Mouse (Mus musculus) layer of hippocampus, adult 2 months (tissue): Measurements from ENCODE around the gene Samd13. TPM values are rescaled to one million over a fixed set of nuclear protein-coding genes. Genes with fewer than 3 reads are reported as not detected.

Experiments used
- DNase-seq, 2 experiments: peaks; one replicate each; pipeline ENCODE4 v3.0.0; 2022; ENCODE audit warnings: low spot score in 2 of 2
- H3K27ac ChIP-seq: fragments of 200-600 bp; 2 replicates; pipeline ENCODE4 v1.8.1; 2022
- H3K4me3 ChIP-seq: fragments of 200-600 bp; 2 replicates; pipeline ENCODE4 v1.8.1; 2022; ENCODE audit warnings: mild to moderate bottlenecking
- CTCF ChIP-seq: fragments of 200-600 bp; conservative IDR thresholded peaks from 2 replicates; pipeline ENCODE4 v1.8.1; 2022; ENCODE audit warnings: antibody characterized with exemption, mild to moderate bottlenecking, moderate library complexity
- long read RNA-seq, 2 experiments: library from polyadenylated mRNA; stranded (forward); transcript quantifications; one replicate each; pipeline ENCODE4 v2.0.0; 2021; ENCODE audit warnings: borderline mapping rate in 2 of 2
- total RNA-seq, 2 experiments: library from RNA; stranded (reverse); gene quantifications; 2 replicates each; pipeline ENCODE4 v1.2.3; 2021

The Samd13 gene
- total RNA-seq, result under 1 TPM; 0.72 to 0.86 TPM
- long read RNA-seq, experiment 1, partial matches to known transcripts, result 0 of 1 reads
- long read RNA-seq, experiment 1, other reads (novel, unspliced or antisense), result 1 of 1 reads
- long read RNA-seq, experiment 2, partial matches to known transcripts, result 0 of 1 reads
- long read RNA-seq, experiment 2, other reads (novel, unspliced or antisense), result 1 of 1 reads

DNA sequence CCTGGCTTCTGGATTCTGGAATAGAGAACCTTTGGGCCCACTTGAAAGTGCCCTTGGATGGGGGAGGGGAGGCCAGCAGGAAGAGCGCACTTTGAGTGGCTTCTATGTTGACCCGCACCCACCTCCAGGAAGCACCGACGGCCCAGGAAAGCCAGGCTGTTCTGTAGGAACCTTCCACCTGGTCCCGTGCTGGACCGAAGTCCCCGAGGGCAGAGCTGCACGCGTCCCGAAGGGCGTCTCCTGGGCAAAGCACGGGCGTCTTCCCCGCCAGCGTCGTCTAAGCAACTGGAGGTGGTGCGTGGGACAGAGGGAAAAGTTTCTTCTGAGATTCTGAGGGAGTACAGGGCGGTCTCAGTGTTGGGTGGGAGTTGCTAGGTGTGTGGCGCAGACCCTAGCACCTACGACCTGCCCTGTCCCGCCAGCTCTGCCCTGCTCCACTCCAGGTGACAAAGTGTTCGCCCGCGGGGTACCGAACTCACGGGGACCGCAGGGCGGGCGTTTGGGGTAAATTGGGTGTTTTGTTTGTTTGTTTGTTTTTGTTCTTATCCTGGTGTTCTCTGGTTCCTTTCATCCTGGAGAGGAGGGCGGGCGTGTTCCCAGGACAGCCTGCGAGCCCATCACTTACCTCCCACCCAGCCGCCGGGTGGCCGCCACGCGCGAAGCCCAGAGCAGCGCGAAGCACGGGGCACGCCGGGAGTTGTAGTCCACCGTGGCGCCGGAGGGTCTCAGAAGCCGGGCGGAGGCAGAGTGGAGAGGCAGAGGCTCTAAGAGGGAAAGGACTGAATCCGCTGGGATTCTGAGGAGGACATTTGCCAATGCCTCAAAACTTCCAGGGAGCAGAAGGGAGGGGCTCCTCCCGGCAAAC, at the start of gene Samd13:
Gene Samd13, minus strand, starts transcription at position 782 of the 865 bp plus-strand sequence.
- Histone ChIP-seq H3K4me3 (peak within 1 kb of the TSS; percentile 64), H3K27ac (0 out of 2 replicates have a peak within 1 kb of the TSS, but pooled peaks have one; percentile 20)
- peak in 1 of 2 experiments; percentile 57 for DNase-seq
- TF ChIP-seq CTCF, result no peak

DNA sequence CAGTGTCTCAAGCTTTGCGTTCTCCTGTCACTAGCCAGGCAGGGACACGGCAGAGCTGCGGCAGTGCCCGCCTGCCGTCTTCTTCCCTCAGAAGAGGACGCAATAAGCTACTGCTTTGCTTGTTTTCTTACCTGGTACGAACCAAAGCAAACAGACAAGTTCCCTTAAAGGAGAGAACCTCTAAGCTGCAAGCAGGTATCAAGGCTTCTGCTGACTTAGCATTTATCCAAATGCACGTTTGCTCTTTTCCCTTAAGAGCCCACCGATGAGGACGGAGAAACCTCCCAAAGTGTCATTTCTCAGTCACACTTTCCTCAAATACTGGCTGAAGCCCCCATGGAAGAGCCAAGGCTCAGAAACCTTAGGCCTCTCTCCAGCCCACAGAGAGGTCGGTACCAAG, 46.1 kb upstream of the Samd13 start:
- Histone ChIP-seq H3K4me3 (no peak overlapping the region), H3K27ac (no peak overlapping the region)
- DNase-seq, result no peak
- no peak for TF ChIP-seq CTCF

DNA sequence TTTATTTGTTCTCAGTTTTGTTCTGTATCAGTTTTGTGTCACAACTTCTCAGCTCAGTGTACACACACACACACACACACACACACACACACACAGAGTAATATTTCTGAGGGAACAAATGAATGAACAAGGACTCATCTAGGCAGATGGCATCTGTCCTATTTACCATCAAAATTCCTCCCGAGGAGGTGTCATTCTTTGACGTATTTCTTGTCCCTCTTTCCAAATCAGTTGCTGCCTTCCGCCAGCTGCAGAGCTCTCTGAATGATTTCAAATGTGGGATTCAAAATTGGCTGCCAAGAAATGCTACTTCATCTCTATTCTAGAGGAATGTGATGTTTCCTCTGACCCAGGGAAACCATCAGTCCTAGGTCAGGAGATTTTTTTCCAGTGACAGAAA, 37.6 kb upstream of the Samd13 start:
- TF ChIP-seq CTCF, result no peak
- H3K4me3 ChIP-seq, result no peak overlapping the region
- peak in 1 of 2 experiments; percentile 27 for DNase-seq
- H3K27ac ChIP-seq, result no peak overlapping the region

DNA sequence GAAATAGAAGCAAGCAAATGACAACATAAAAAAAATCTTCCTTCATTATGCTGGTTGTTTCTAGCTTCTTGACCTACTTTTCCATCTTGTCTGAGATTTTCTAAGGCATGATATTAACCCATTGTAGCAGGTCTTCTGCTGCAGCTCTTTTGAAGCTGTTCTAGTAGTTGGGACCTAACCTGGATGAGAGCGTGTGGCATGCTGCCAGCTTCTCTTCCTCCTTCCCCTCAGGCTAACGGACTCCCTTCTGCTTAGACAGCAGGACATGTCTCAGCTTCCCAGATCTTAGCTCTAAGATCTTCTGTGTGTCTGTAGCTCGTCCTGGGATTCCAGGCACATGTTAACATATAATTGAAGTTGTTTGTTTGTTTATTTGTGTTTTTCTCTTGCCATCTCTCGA, 34.3 kb upstream of the Samd13 start:
- no peak for TF ChIP-seq CTCF
- no peak overlapping the region for H3K27ac ChIP-seq
- H3K4me3 ChIP-seq, result no peak overlapping the region
- no peak for DNase-seq

DNA sequence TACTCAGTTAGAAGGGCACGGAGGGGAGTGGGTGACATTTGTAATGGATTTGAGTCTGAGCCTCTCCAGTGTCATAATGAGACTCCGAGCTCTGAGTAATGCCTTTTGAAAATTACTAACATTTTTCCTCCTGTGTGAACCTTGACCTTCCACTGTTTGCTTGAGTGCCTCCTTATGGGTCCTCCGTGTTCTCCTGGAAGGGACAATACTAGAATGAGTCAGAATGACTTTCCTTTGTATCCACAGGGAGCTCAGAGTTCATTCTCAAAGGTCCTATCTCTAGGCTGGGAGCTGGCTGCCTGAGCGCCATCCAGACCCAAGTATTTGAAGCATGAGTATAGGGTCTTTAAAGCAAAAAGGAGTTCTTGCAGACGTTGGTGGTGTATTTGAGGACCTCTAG, 32.9 kb upstream of the Samd13 start:
- no peak overlapping the region for H3K27ac ChIP-seq
- DNase-seq, result no peak

DNA sequence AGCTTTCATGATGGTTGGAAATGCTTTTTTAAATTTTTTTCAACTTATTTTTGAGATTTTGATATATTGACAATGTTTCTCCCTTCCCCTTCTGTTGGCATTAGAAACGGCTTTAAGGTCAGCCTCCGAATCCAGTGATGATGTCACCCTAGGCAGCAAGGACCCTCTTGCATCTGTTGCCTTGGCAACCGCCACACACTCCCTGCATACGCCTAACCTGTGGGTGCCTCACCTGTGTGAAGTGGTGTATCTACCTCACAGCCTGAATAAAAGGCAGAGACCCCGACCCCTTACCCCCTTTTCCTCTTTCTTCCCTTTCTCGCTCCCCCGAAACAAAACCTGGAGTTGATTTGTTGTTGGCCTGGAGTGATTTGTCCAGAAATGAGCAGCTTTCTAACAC, 26.9 kb upstream of the Samd13 start:
- no peak overlapping the region for H3K27ac ChIP-seq
- DNase-seq, result no peak
- no peak overlapping the region for H3K4me3 ChIP-seq
- no peak for TF ChIP-seq CTCF

More for the DNA sequence above, 32.9 kb upstream of the Samd13 start:
- no peak for TF ChIP-seq CTCF
- no peak overlapping the region for H3K4me3 ChIP-seq

DNA sequence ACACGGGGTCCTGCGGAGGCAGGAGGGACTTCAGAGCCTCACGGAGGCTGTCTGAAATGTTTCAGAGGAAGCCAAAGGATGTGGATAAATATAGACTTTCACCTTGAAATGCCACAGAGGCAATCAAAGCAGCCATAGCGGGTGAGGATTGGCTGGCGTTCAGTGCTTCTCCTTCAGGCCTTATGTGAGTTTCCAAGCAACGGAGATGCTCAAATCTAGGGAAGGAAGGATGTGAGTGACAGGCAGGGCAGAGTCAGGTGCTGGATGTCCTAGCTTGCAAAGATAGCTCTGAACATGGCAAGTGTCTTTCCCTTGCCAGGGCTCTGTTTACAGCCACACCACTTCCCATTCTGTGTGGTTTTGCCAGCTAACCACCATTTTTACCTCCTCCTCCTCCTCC, 26.2 kb upstream of the Samd13 start:
- peak in 1 of 2 experiments; percentile 23 for DNase-seq
- Histone ChIP-seq H3K27ac (peak overlapping the region; percentile 70), H3K4me3 (no peak overlapping the region)
- TF ChIP-seq CTCF, result no peak

DNA sequence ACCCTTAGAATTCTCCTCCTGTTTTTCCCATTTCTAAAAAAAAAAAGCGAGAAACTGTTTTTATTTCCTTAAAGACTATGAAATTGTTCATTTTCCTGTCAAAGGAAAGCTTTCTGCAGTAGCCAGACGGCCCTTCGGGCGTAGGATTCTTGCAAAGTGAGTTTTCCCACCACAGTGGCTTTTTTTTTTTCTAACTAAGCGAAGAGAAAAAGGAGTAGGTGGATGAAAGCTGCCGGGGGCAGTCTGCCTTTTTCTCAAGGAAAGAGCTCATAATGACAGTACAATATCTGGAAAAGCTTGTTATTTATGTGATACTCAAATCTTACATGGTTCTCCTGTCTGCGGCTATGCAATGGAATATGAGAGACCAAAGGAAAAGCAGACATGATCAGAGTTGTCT, 25.7 kb upstream of the Samd13 start:
- peak overlapping the region; percentile 70 for H3K27ac ChIP-seq
- DNase-seq, result no peak

DNA sequence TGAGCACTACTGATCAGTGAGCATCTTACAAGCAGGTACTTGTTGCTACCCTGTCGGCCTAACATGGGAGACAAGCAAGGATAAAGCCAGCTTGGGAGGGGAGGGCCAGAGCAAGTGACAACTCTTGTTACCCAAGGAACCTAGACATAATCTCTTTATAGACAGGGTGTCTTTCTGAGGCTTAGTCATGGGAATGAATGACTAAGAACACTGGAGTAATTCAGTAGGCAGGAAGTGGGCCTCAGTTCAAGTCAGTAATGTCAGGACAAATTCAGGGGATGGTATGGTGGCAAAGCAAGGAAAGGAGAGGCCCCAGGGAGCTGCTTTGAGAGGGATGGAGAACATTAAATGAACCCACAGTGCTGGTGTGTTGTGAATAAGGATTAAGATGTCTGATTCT, 23.7 kb upstream of the Samd13 start:
- Histone ChIP-seq H3K27ac (no peak overlapping the region), H3K4me3 (no peak overlapping the region)
- no peak for TF ChIP-seq CTCF
- DNase-seq, result no peak

More for the DNA sequence above, 25.7 kb upstream of the Samd13 start:
- no peak for TF ChIP-seq CTCF
- H3K4me3 ChIP-seq, result no peak overlapping the region

DNA sequence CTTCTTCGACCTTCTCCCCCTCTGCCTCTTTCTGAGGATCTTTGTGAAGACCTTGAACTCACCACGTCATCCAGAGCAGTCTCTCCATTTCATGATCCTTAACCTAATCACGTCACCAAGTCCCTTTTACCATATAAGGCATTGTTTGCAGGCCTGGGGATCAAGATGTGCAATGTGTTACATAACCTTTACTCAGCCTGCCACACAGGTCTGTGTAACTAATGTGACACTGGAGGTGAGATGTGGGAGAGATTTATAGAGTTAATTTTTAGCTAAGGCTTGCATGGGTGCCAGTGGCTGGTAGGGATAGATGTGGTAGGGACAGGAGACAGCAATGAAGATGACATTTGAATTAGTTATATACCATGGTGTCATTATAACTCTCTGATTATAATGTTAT, 23.0 kb upstream of the Samd13 start:
- no peak for TF ChIP-seq CTCF
- no peak for DNase-seq
- no peak overlapping the region for H3K27ac ChIP-seq

DNA sequence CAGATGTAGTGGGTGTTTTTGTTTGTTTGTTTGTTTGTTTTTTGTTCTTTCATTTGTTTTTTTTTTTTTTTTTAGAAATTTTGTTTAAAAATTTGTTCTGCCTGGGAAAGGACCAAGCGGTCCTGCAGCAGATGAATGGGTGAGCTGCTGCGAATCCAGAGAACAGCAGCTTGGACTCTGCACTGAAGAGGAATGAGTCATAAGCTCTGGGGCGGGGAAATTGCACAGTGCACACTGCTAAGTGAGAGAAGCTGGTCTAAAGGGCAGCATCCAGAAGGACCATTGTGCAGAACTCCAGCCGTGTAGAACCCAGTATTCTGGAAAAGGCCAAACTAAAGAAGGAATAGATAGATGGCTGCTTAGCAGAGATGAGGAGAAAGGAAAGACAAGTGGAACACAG, 18.7 kb upstream of the Samd13 start:
- no peak for DNase-seq
- Histone ChIP-seq H3K4me3 (no peak overlapping the region), H3K27ac (no peak overlapping the region)
- TF ChIP-seq CTCF, result no peak

More for the DNA sequence above, 23.0 kb upstream of the Samd13 start:
- no peak overlapping the region for H3K4me3 ChIP-seq

DNA sequence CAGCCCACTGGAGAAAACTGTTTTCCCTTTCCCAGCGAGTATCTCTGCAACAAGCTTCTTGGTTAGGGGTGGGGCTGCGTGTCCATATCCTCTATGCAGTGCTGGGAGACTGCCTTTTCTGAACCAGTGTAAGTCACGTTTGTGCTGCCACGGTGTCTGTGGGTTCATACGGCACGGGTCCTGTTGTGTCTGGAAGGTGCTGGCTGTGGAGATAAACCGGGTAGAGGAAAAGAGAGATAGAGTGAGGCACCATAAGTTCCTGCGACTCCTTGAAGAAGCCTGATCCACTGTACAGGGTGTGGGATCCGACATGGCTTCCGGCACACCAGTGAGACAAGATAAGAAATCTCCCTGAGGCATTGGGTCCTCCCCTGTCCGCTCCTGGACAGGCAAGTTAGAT, 14.7 kb upstream of the Samd13 start:
- H3K27ac ChIP-seq, result no peak overlapping the region
- no peak for TF ChIP-seq CTCF
- no peak overlapping the region for H3K4me3 ChIP-seq
- no peak for DNase-seq

DNA sequence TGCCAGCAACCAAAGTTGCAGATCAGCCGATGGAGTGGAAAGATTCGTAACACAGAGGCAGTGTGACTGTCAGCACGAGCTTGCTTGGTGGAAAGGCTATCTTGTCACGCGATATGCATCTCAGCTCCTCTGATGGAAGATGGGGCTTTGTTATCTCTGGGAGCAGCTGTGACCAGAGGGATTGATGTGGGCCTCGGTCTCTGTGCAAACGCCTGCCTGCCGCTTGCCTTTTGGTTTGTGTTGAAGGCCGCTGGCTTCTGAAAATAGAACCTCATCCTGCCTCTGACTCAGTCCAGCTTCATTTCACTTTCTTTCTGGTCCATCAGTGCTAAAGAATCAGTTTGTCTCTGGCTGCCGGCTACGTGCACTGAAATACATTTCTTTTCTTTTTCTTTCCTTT, 13.6 kb upstream of the Samd13 start:
- Histone ChIP-seq H3K4me3 (no peak overlapping the region), H3K27ac (no peak overlapping the region)
- DNase-seq, result no peak
- TF ChIP-seq CTCF, result no peak

DNA sequence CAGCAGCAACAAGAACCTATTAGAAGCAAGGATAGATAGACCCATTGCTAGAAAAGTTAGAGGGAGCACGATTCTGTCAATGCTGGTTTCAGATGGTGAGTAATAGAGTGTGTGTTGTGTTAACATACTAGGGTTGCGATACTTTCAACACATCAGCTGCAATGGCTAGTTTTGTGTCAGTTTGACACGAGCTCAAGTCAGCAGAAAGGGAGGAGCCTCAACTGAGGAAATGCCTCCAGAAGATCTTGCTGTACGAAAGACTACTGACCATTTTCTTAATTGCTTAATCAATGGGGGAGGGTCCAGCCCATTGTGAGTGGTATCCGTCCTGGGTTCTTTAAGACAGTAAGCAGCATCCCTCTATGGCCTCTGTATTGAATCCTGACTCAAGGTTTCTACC, 7.2 kb upstream of the Samd13 start:
- Histone ChIP-seq H3K27ac (no peak overlapping the region), H3K4me3 (no peak overlapping the region)
- no peak for TF ChIP-seq CTCF
- DNase-seq, result no peak
